Mouse (Mus musculus) right cerebral cortex, postnatal 10 days (tissue): ENCODE data around the gene Rgl2.
A peak's percentile ranks its signal among the peaks of the same experiment; 100 is the strongest.
"Not testable (repeated sequence)": the region's sequence is repeated elsewhere in the genome, so short reads cannot be mapped to it uniquely, and the experiment has no call there.

ENCODE experiments used
- DNase-seq, 2 experiments: peaks; one replicate each; pipeline ENCODE4 v3.0.0; 2021; ENCODE audit warnings: low spot score in 2 of 2

The Rgl2 gene

GRCm38 (mm10) chr17:33968489-33968888 lies 39.1 kb downstream of the Rgl2 start:
- DNase-seq = peak; percentile 71 to 82

GRCm38 (mm10) chr17:33968927-33969326 lies 39.6 kb downstream of the Rgl2 start:
- DNase-seq = peak in 1 of 2 experiments; percentile 31

GRCm38 (mm10) chr17:33969394-33969793 lies 40.1 kb downstream of the Rgl2 start:
- no peak for DNase-seq

- DNase-seq = no peak
Observed at GRCm38 (mm10) chr17:33972691-33973090, 43.3 kb downstream of the Rgl2 start.

GRCm38 (mm10) chr17:33973572-33973971 lies 44.2 kb downstream of the Rgl2 start:
- DNase-seq = no peak

GRCm38 (mm10) chr17:33977861-33978557 lies 48.7 kb downstream of the Rgl2 start:
- no peak for DNase-seq

GRCm38 (mm10) chr17:33978631-33979031 lies 49.3 kb downstream of the Rgl2 start:
- peak in 1 of 2 experiments; percentile 63 for DNase-seq

GRCm38 (mm10) chr17:33979512-33980050 lies 50.2 kb downstream of the Rgl2 start:
- DNase-seq = no peak

- no peak for DNase-seq
Observed at GRCm38 (mm10) chr17:33980181-33981035, 51.1 kb downstream of the Rgl2 start.

- DNase-seq = peak; percentile 92 to 94
Observed at GRCm38 (mm10) chr17:33981192-33981909, 52.0 kb downstream of the Rgl2 start.

GRCm38 (mm10) chr17:33982136-33982535 lies 52.8 kb downstream of the Rgl2 start:
- DNase-seq = not testable (repeated sequence)
